Comparison of ENCODE assay signal across 15 mouse cellular contexts in the genomic region with DNA sequence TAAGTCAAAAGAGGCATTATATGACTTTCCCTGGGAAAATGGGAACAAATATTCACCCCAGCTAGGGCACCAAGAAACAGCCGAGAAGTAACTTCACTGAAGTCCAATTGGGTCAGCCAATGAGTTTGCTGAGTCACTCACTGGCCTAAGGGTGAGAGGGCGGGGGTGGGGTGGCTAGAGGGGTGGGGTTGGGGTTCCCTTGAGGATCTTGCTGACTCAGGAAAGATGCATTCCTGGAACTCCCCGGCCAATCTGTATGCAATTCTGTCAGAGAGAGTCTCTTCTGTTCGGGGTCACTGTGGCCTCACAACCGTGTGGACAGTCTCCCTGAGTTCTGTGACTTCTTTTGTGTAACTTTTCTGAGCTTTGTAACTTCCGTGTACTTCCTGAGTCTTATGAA.
DNase-seq lines count a peak whose midpoint lies in the region.
"Had no signal": no experiment of that assay in that cellular context is flagged by ENCODE, and none has a peak within 500 bp of the region (broad histone marks: within the 10 kb centered on the region; RNA-seq: fewer than 3 reads in every experiment).

No protein-coding gene starts in this region.

- DNase-seq in 3134 (ENCODE audit: extremely low read depth, insufficient read length, low spot score) (peak; percentile 13), 3T3-L1 (ENCODE audit: low read depth, low spot score) (peak; percentile 76), adipocyte (ENCODE audit: low spot score) (peak; percentile 64)
- DNase-seq in left cerebral cortex, postnatal 36 days (ENCODE audit: low spot score in 2 of 2), result no peak
- no peak for DNase-seq in frontal cortex, postnatal 25 days (ENCODE audit: low spot score in 2 of 2)
- DNase-seq: adrenal gland, adult 2 months; adrenal gland, postnatal 10 days; adrenal gland, postnatal 25 days; cerebellum, adult 11 months; cerebellum, adult 18-20 months; cerebellum, adult 8-10 months; cerebellum, adult 9-11 months; cerebellum, postnatal 14 days; cerebellum, postnatal 36 days; embryo, embryonic 11 days had no signal

- intact Hi-C loops in left cerebral cortex, postnatal 36 days (cut with DNase I), result no loop called here

Comparison
In these comparisons a context has a peak if more than half of its experiments do, and no peak if none do; other contexts are left out.
1. DNase-seq: peak in 3134 (single experiment), 3T3-L1 (single experiment) and adipocyte (single experiment); none in left cerebral cortex, postnatal 36 days (0 of 2) and frontal cortex, postnatal 25 days (0 of 2).